Mouse (Mus musculus) kidney, adult 2 months (tissue): ENCODE data around the gene Pcgf5. TPM values are rescaled to one million over a fixed set of nuclear protein-coding genes. Genes with fewer than 3 reads are reported as not detected.
"Not testable (repeated sequence)": the region's sequence is repeated elsewhere in the genome, so short reads cannot be mapped to it uniquely, and the experiment has no call there.

Experiments used
- DNase-seq: peaks from one replicate; pipeline ENCODE4 v3.0.0; 2021
- H3K27ac ChIP-seq: fragments of 200-500 bp; 2 replicates; pipeline ENCODE4 v1.5.1; 2012; ENCODE audit warnings: low read depth, low read length, control low read depth, inconsistent platforms; ENCODE audit not compliant: insufficient read depth
- H3K27me3 ChIP-seq: fragments of 200-500 bp; replicated peaks from 2 replicates; pipeline ENCODE4 v1.6.1; 2012; ENCODE audit warnings: mild to moderate bottlenecking, moderate library complexity, low read length, inconsistent platforms; ENCODE audit not compliant: control insufficient read depth, insufficient read depth
- H3K36me3 ChIP-seq: fragments of 200-500 bp; 2 replicates; pipeline ENCODE4 v1.6.1; 2012; ENCODE audit warnings: mild to moderate bottlenecking, moderate library complexity, low read length, inconsistent platforms; ENCODE audit not compliant: control insufficient read depth, insufficient read depth
- H3K4me1 ChIP-seq: fragments of 200-500 bp; 2 replicates; pipeline ENCODE4 v1.6.1; 2011; ENCODE audit warnings: low read length; ENCODE audit not compliant: control insufficient read depth, insufficient read depth
- H3K4me3 ChIP-seq: fragments of 200-500 bp; 2 replicates; pipeline ENCODE4 v1.5.1; 2011; ENCODE audit warnings: mild to moderate bottlenecking, low read depth, low read length, control low read depth; ENCODE audit not compliant: insufficient read depth
- CTCF ChIP-seq: fragments of 200-500 bp; conservative IDR thresholded peaks from 2 replicates; pipeline ENCODE4 v1.5.1; 2011; ENCODE audit warnings: low read depth, mild to moderate bottlenecking, control low read depth, low read length, moderate library complexity, mixed read lengths; ENCODE audit not compliant: insufficient read depth, insufficient read length
- POLR2A ChIP-seq: fragments of 200-500 bp; IDR thresholded peaks from one replicate; pipeline ENCODE4 v1.6.1; 2011; ENCODE audit warnings: low read depth, low read length, control low read depth
- WGBS: fragments of 180-500 bp; shearing (Covaris S2); methylation state at CpG from one replicate; pipeline ENCODE4 v1.1.7; 2018; 5-methylcytosine and 5-hydroxymethylcytosine counted together
- polyA plus RNA-seq: library from polyadenylated mRNA; depleted of rRNA; stranded (reverse); fragments of >200 nt; gene quantifications from 2 replicates; pipeline ENCODE4 v1.2.3, GENCODE M21; 2012

Gene Pcgf5
- polyA plus RNA-seq, 1 experiment: 10.6 TPM

- no peak for TF ChIP-seq POLR2A
- no peak for TF ChIP-seq CTCF
- no peaks in the 10 kb centered on the region for H3K4me1 ChIP-seq
- peaks cover 2% of the 10 kb centered on the region for H3K36me3 ChIP-seq
- no peaks in the 10 kb centered on the region for H3K27me3 ChIP-seq
- H3K4me3 ChIP-seq: no peak overlapping the region
- no peak for DNase-seq
- 81% methylated on average over 3 of the region's 3 CpGs for WGBS
- H3K27ac ChIP-seq: no peak overlapping the region
Observed at GRCm38 (mm10) chr19:36450997-36451608, 103.0 kb downstream of the Pcgf5 start.

DNA sequence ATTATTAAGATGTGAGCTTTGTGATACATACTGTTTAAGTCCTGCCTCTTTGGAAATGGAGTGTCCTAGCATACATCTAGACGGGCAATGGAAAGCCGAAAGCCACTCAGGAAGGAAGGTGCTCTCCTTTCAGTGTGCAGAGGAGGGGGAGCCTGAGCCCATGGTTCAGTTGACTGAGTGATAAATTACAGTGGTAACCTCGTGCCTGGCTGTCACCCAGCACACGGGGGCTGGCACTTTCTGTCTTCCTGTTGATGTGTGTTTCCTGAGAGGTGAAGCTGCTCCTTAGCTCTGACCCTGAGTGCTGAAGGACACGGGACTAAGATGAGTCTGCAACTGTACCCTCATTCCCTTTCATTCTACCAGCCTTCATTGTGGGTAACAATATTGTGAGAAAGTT lies 103.6 kb downstream of the Pcgf5 start:
- Histone ChIP-seq H3K27ac (no peak overlapping the region), H3K27me3 (no peaks in the 10 kb centered on the region), H3K4me1 (no peaks in the 10 kb centered on the region), H3K4me3 (no peak overlapping the region), H3K36me3 (no peaks in the 10 kb centered on the region; the same call in 1 of the 2 replicates)
- no peak for DNase-seq
- WGBS: 25% methylated on average over 5 of the region's 5 CpGs
- TF ChIP-seq CTCF (no peak), POLR2A (no peak)

GRCm38 (mm10) chr19:36452210-36452609 lies 104.1 kb downstream of the Pcgf5 start:
- not testable (repeated sequence) for H3K36me3 ChIP-seq, H3K27ac ChIP-seq, DNase-seq, H3K4me1 ChIP-seq, H3K27me3 ChIP-seq, H3K4me3 ChIP-seq
- WGBS: 61% methylated on average over 3 of the region's 3 CpGs

DNA sequence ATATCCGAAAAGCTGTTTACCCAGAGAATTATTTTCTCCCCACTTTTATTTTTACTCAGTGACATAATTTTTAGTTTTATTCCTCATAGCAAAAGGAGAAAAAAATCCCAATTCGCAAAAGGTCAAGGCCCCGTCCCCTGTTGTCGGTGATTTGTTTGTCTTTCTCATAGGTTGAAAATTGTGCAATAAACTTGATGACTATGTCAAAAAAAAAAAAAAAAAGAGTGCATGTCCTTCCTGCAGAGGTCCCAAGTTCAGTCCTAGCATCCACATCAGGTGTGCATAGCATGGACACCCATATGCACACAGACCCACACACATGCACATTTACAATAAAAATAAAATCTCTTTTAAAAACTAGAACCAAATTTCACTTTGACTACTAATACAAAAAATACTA lies 105.3 kb downstream of the Pcgf5 start:
- 71% methylated on average over 4 of the region's 4 CpGs for WGBS
- no peaks in the 10 kb centered on the region for H3K27me3 ChIP-seq
- no peak for DNase-seq
- TF ChIP-seq CTCF (no peak), POLR2A (no peak)
- no peak overlapping the region for H3K4me3 ChIP-seq
- H3K36me3 ChIP-seq: no peaks in the 10 kb centered on the region; the same call in 1 of the 2 replicates
- no peak overlapping the region for H3K27ac ChIP-seq
- H3K4me1 ChIP-seq: no peaks in the 10 kb centered on the region

GRCm38 (mm10) chr19:36470106-36470505 lies 122.0 kb downstream of the Pcgf5 start:
- H3K4me3 ChIP-seq: no peak overlapping the region
- no peak overlapping the region for H3K27ac ChIP-seq
- DNase-seq: peak; percentile 57
- no peaks in the 10 kb centered on the region for H3K27me3 ChIP-seq
- 19% methylated on average over 6 of the region's 6 CpGs for WGBS
- no peaks in the 10 kb centered on the region for H3K4me1 ChIP-seq
- TF ChIP-seq CTCF (peak; percentile 83), POLR2A (no peak)
- no peaks in the 10 kb centered on the region for H3K36me3 ChIP-seq

DNA sequence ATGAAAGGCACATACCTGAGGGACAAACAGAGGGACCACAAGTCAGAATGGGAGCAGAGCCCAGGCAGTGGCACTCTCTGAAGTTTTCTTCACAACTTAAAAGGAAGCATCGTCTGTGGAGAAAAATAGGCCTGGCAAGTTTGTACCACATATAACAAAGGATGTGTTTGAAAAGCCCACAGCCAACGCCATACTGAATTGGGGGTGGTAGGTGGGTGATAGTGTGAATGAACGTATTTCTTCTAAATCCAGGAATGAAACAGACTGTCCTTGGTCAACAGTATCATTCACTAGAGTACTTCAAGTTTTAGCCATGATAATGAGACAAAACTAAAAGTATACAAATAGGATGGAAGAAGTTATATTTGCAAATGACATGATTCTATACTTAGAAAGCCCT lies 123.2 kb downstream of the Pcgf5 start:
- Histone ChIP-seq H3K4me1 (no peaks in the 10 kb centered on the region), H3K36me3 (no peaks in the 10 kb centered on the region), H3K4me3 (no peak overlapping the region), H3K27me3 (no peaks in the 10 kb centered on the region), H3K27ac (no peak overlapping the region)
- DNase-seq: no peak
- TF ChIP-seq POLR2A (no peak), CTCF (no peak)
- WGBS: 88% methylated on average over 3 of the region's 3 CpGs

GRCm38 (mm10) chr19:36476596-36476995 lies 128.5 kb downstream of the Pcgf5 start:
- Histone ChIP-seq H3K4me1 (no peaks in the 10 kb centered on the region), H3K27me3 (no peaks in the 10 kb centered on the region), H3K27ac (no peak overlapping the region), H3K36me3 (no peaks in the 10 kb centered on the region), H3K4me3 (no peak overlapping the region)
- 59% methylated on average over 4 of the region's 4 CpGs for WGBS
- TF ChIP-seq CTCF (no peak), POLR2A (no peak)
- peak; percentile 32 for DNase-seq

DNA sequence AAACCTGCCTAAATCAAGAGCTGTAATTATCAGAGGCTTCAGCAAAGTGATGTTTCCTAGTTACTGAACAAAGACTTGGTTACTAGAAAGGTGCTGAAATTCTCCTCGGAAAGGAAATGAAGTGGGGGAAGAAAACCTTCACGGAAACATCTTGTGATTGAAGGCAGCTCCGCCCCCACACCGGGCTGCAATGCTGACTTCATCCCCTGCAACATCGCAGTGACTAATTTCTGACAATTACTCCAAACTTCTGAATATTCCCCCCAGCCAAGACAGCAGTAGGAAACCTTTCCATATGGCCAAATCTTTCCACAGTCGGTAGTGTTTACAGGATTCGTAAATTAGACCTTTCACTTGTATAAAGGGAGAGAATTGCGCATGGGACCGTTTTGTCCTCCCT lies 129.0 kb downstream of the Pcgf5 start:
- no peaks in the 10 kb centered on the region for H3K4me1 ChIP-seq
- DNase-seq: no peak
- 45% methylated on average over 9 of the region's 9 CpGs for WGBS
- no peak overlapping the region for H3K4me3 ChIP-seq
- no peaks in the 10 kb centered on the region for H3K27me3 ChIP-seq
- no peak for TF ChIP-seq CTCF
- no peak for TF ChIP-seq POLR2A
- no peak overlapping the region for H3K27ac ChIP-seq
- H3K36me3 ChIP-seq: no peaks in the 10 kb centered on the region
